Mouse (Mus musculus) monocyte, adult 2 months (primary cell): ENCODE results near the gene Relch.
A peak's percentile ranks its signal among the peaks of the same experiment; 100 is the strongest.
"Not testable (repeated sequence)": the region's sequence is repeated elsewhere in the genome, so short reads cannot be mapped to it uniquely, and the experiment has no call there.

Experiments used
- DNase-seq, 2 experiments: peaks; one replicate each; pipeline ENCODE4 v3.0.0; 2022; ENCODE audit warnings: low spot score in 2 of 2, low read depth in 1 of 2

The Relch gene

DNA sequence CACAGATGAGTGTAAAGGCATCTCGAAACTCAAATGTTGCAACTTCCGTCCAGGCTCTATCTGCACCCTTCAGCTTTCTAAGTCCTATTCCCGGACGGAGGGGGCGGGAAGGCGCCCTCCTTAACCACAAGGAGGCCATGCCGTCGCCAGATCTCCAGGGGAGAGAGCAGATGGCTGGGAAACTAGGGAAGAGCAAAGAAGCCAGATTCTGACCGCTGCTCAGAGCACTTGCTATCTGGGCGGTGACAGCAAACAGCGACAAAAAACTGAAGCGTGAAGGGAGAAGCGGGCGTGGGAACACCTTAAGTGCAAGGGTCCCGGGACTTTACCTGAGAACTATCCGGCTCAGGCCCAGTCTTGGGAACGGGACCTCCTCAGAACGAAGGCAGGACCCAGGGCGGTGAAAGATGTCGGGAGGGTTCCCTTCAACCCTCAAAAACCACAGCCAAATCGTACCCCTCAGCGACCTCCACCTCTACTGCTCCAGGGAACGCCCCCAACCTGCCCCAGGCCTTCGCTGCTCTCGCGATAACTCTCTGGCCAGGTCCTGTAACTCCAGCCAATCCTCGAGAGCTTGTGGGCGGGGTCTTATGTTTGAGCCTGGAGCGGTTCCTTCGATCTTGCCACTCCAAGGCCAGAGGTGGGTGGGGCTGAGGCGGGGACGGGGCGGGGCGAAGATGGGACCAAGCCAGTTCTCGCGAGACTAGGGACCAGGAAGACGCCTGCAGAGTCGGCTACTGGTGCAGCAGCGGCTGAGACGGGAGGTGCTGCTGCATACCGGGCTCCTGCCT, at the start of gene Relch, which contains the start of gene Pign:
TSS of gene Relch (plus strand) at position 691 of the 791 bp plus-strand sequence.
TSS of gene Pign (minus strand) at position 507 of the 791 bp plus-strand sequence.
- DNase-seq: peak; percentile 93 to 95

GRCm38 (mm10) chr1:105630481-105630880, 33.2 kb upstream of the Relch start:
- DNase-seq: no peak

DNA sequence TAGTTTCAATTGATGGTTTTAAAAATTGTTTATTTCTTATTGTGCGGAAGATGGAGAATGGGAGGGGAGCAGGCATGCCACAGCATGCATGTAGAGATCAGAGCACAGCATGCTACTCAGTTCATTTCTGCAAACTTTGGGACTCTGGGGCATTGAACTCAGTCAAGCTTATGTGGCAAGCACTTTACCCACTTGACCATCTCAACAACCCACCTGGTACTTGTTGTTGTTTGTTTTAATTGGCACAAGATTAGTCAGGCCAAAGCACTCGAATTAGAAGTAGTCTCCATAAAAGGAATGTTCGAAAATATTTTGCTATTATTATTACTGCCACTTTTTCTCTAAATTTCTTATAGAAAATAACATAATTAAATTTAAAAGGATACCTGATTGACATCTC, 19.6 kb upstream of the Relch start:
- no peak for DNase-seq

DNA sequence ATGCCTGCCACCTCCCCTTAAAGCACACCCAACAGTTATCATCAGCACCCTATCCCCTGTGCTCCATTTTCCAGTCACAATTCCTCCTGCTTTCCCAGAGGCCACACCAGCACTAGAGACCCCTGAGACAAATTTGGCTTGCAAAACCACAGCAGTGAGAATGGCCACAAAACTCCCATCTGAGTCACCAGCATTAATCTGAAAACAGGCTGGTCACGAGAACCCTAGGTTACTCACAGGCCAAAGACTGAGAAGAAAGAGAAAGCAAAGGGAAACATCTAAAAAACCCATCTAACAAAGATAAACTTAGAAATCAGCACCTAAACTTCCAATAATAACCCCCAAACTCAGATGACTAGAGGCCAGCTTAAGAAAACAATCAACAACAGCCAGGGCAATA, 13.0 kb upstream of the Relch start:
- no peak for DNase-seq

DNA sequence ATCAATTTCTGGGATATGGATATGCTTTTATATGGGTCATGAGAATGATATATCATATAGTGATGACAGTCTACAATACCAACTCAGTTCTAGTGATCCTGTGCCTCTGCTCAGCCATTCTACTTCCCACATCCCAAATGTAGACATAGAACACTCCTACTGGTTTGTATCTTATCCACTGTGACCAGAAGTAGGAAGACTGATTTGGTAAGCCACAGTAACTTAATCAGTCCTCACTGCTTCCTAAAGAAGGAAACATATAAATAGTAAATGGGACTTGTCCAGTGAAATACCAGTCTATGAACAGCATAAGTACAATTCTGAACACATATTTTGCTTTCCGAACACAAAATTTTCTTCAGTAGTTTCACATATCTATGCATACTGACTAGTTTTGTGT, 9.7 kb upstream of the Relch start:
- DNase-seq: no peak

DNA sequence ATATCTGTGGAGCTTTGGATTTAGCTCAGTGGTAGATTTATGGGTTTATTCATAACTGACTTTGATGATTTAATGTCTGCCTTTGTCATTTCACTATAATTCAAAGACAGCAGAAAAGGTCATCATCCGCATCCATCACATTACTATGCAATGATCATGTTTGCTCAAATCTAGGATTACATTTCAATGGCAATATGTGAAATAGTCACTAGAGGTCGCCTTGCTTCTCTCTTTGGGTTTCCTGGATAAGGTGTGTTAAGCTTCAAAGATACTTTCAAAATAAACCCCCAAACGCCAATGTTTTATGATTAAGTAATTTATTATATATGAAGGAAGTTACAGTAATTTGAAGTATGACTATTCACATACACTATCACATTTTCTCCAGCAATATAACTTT, 3.6 kb upstream of the Relch start:
- no peak for DNase-seq

DNA sequence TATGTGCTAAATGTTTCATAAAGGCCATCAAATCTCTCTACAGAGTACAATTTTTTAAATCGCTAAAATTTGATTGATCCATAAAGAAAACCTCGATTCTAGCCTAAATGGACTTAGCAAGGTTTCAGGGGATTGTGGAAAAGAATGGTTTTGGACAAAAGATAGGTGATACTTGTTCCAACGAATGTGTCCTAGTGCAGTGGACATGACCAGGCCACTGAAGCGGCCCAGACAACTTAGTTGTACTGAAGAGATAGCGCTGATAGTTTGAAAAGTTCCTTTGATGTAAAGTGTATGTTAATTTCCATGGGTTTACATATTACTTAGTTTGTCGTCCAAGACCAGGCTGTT, 866 bp upstream of the Relch start:
- no peak for DNase-seq

GRCm38 (mm10) chr1:105663962-105664812, 526 bp downstream of the Relch start:
- DNase-seq: no peak

- no peak for DNase-seq
Observed at GRCm38 (mm10) chr1:105669700-105670099, 6.0 kb downstream of the Relch start.

GRCm38 (mm10) chr1:105674763-105675162, 11.1 kb downstream of the Relch start:
- no peak for DNase-seq

- no peak for DNase-seq
Observed at GRCm38 (mm10) chr1:105680587-105680986, 16.9 kb downstream of the Relch start.

GRCm38 (mm10) chr1:105685501-105685900, 21.8 kb downstream of the Relch start:
- DNase-seq: no peak

- no peak for DNase-seq
Observed at GRCm38 (mm10) chr1:105695581-105695980, 31.9 kb downstream of the Relch start.

- DNase-seq: no peak
Observed at GRCm38 (mm10) chr1:105700984-105701530, 37.4 kb downstream of the Relch start.

- no peak for DNase-seq
Observed at GRCm38 (mm10) chr1:105709415-105709814, 45.8 kb downstream of the Relch start.

GRCm38 (mm10) chr1:105711227-105711626, 47.6 kb downstream of the Relch start:
- DNase-seq: no peak

DNA sequence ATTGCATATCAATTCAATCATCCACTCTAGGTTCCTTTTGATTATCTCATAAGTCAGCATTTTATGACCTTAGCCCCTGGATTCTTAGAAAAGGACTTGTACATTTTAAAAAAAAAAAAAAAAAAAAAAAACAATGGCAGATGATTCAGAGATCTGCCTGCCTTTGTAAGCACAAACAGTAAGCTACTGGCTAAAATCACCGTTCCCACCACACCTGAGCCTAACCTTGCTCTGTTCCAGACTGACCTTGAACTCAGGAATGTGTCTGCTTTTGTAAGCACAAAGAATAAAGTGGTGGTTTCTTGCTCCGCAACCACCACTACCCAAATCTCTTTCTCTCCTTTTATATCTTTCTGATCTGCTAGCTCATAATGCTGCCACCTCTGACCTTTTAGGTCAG, 49.2 kb downstream of the Relch start:
- DNase-seq: no peak

DNA sequence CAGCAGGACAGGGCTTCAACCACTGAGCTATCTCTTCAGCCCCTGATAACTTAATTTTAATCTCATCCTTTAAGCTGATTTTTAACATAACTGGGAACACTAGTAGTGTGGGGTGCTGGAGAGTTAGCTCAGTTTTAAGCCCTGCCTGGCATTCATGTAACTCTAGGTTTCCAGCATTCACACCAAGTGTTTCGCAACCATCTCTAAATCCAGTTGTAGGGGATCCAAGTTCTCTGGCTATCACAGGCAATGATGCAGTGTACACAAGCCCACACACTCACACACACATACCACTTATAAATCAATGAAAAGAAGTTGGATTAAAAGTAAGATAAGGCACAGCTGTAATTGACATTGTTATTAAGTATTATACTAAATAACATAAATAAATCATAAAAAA, 54.7 kb downstream of the Relch start:
- no peak for DNase-seq

GRCm38 (mm10) chr1:105729246-105729645, 65.6 kb downstream of the Relch start:
- not testable (repeated sequence) for DNase-seq

- no peak for DNase-seq
Observed at GRCm38 (mm10) chr1:105735318-105735717, 71.7 kb downstream of the Relch start.

DNA sequence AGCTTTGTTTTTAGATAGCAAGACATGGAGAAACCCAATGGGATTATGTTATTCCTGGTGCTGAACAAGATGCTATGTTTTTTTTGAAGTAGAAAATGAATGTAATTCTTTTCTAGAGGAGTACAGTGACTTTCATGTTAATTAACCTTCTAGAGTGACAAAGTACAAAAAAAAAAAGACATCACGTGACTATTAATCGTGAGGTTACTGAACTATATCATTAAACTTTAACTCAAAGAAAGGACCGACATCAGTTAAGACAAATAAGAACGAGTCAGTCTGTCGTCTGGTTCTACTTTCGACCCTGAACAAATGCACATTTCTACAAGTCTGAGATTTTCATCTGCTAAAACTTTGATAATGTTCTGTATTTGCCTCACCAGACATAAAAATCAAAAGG, 74.7 kb downstream of the Relch start:
- DNase-seq: no peak

- no peak for DNase-seq
Observed at GRCm38 (mm10) chr1:105739493-105739892, 75.8 kb downstream of the Relch start.
